8 mouse cellular contexts compared by ENCODE assay signal in genomic region chr12:91588176-91588669, GRCm38 (mm10). TPM values are rescaled to one million over a fixed set of nuclear protein-coding genes. Genes with fewer than 3 reads are reported as not detected.
DNase-seq lines count a peak whose midpoint lies in the region; ATAC-seq lines count a peak whose summit lies in the region.

No protein-coding gene starts in this region.

- H3K27me3 ChIP-seq in hindbrain, embryonic 14.5 days (ENCODE audit: control insufficient read depth, insufficient read depth, low read length) = no peaks in the 10 kb centered on the region

- H3K4me1 ChIP-seq in hindbrain, embryonic 14.5 days (replicated peaks; ENCODE audit: control insufficient read depth, insufficient read depth, low read length) = peaks cover 32% of the 10 kb centered on the region

- 0% methylated on average over 32 of the region's 32 CpGs for WGBS in hindbrain, embryonic 14.5 days

- peak; percentile 92 for ATAC-seq in hindbrain, embryonic 14.5 days (ENCODE audit: low FRiP score)

- H3K4me2 ChIP-seq in hindbrain, embryonic 14.5 days (replicated peaks) = peak overlapping the region; percentile 60

- H3K4me3 ChIP-seq in hindbrain, embryonic 14.5 days (replicated peaks; ENCODE audit: low read length) = peak overlapping the region; percentile 95

- DNase-seq in NIH3T3 (ENCODE audit: low read depth) = peak; percentile 96
- peak; percentile 95 to 96 for DNase-seq in cerebellum, postnatal 10 days
- DNase-seq in frontal cortex, postnatal 14 days (ENCODE audit: low spot score in 2 of 2) = peak; percentile 90 to 91
- DNase-seq in hindbrain, embryonic 14.5 days (ENCODE audit: low spot score) = peak; percentile 94
- DNase-seq in layer of hippocampus, postnatal 36 days = peak; percentile 89 to 90
- peak; percentile 97 for DNase-seq in lung, postnatal 36 days
- peak; percentile 98 for DNase-seq in retina, postnatal 1 day
- peak; percentile 83 to 89 for DNase-seq in urinary bladder, adult 18-20 months (ENCODE audit: low spot score in 2 of 2)

- peak overlapping the region; percentile 100 for H3K27ac ChIP-seq in hindbrain, embryonic 14.5 days

- peaks cover 25% of the 10 kb centered on the region for H3K36me3 ChIP-seq in hindbrain, embryonic 14.5 days (replicated peaks; ENCODE audit: control insufficient read depth, insufficient read depth)

- H3K9me3 ChIP-seq in hindbrain, embryonic 14.5 days (ENCODE audit: control insufficient read depth, low read length) = no peaks in the 10 kb centered on the region

- peak overlapping the region; percentile 100 for H3K9ac ChIP-seq in hindbrain, embryonic 14.5 days

RNA-seq across cellular contexts. Expression of gene Gtf2a1, which starts 2.1 kb away (rescaled TPM):
- 50.1 and 57.8 TPM in 2 replicates for polyA plus RNA-seq in hindbrain, embryonic 14.5 days (2014; fragmentation: Nextera tagmentation; extraction: Ambion mirVana)
- 10 to 100 TPM; 52.8 to 55.7 TPM for total RNA-seq in layer of hippocampus, postnatal 36 days (2021)

Comparison
In these comparisons a context has a peak if more than half of its experiments do, and no peak if none do; other contexts are left out.
1. Peak in every context shown above with its lines: DNase-seq, ATAC-seq, H3K4me3 ChIP-seq and H3K27ac ChIP-seq.